Mouse (Mus musculus): ENCODE measurements around the gene Naaladl1.

DNA sequence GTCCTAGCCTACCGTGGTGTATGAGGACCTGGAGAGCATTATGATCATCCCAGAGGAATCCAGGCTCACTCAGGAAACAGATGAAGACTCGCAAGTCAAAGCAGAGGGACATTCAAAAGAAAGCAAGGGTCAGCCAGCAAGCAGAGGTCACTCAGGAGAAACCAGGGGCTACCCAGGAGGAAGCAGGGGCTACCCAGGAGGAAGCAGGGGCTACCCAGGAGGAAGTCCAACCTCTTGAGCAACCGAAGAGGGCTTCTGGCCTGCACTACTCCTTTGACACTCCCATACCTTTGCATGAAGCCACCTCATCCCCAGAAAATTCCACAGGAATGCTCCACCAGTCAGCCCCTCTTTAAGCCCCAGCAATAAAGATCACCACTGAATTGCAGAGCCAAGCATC lies 7.7 kb upstream of the Naaladl1 start:
- TF ChIP-seq POLR2A (IDR thresholded peaks at IDR 0.05; ENCODE audit: insufficient read depth, low read depth, low read length) (no peak), CTCF (IDR thresholded peaks at IDR 0.05) (no peak)

All from heart, adult 2 months (tissue).